Mouse (Mus musculus) left cerebral cortex, adult 11 months (tissue): ENCODE measurements around the gene Coa3.

Experiments used
- DNase-seq: peaks from one replicate; pipeline ENCODE4 v3.0.0; 2022; ENCODE audit warnings: low spot score

Coa3 gene

GRCm38 (mm10) chr11:101251031-101251430, 27.9 kb downstream of the Coa3 start:
- no peak for DNase-seq

- DNase-seq, result peak; percentile 54
Measured at GRCm38 (mm10) chr11:101248258-101248994, 30.5 kb downstream of the Coa3 start.

GRCm38 (mm10) chr11:101247521-101248030, 31.3 kb downstream of the Coa3 start:
- DNase-seq, result no peak

- no peak for DNase-seq
Measured at GRCm38 (mm10) chr11:101246702-101247012, 32.3 kb downstream of the Coa3 start.

GRCm38 (mm10) chr11:101245855-101246701, 32.8 kb downstream of the Coa3 start, which contains the start of gene Ramp2:
Gene Ramp2 (plus strand): TSS chr11:101246028.
- DNase-seq, result no peak

GRCm38 (mm10) chr11:101245071-101245470, 33.8 kb downstream of the Coa3 start:
- no peak for DNase-seq

GRCm38 (mm10) chr11:101238071-101238647, 40.8 kb downstream of the Coa3 start:
- no peak for DNase-seq

- DNase-seq, result no peak
Measured at GRCm38 (mm10) chr11:101236782-101237181, 42.1 kb downstream of the Coa3 start.

- DNase-seq, result no peak
Measured at GRCm38 (mm10) chr11:101235429-101235828, 43.5 kb downstream of the Coa3 start.

GRCm38 (mm10) chr11:101234124-101234523, 44.8 kb downstream of the Coa3 start:
- no peak for DNase-seq

GRCm38 (mm10) chr11:101233240-101233639, 45.7 kb downstream of the Coa3 start:
- DNase-seq, result no peak

- no peak for DNase-seq
Measured at GRCm38 (mm10) chr11:101232010-101232839, 46.7 kb downstream of the Coa3 start.

- DNase-seq, result no peak
Measured at GRCm38 (mm10) chr11:101230991-101231871, 47.7 kb downstream of the Coa3 start.

- no peak for DNase-seq
Measured at GRCm38 (mm10) chr11:101230526-101230925, 48.4 kb downstream of the Coa3 start.

- DNase-seq, result no peak
Measured at GRCm38 (mm10) chr11:101230061-101230511, 48.8 kb downstream of the Coa3 start.

- DNase-seq, result no peak
Measured at GRCm38 (mm10) chr11:101229361-101229900, 49.5 kb downstream of the Coa3 start.
